Mouse (Mus musculus) mammary gland, adult 2 months (tissue): ENCODE measurements around the gene Hist1h4j. TPM values are rescaled to one million over a fixed set of nuclear protein-coding genes. Genes with fewer than 3 reads are reported as not detected.

ENCODE experiments used
- polyA plus RNA-seq: library from polyadenylated mRNA; depleted of rRNA; stranded (reverse); fragments of >200 nt; gene quantifications from 2 replicates; pipeline ENCODE4 v1.2.3, GENCODE M21; 2012; ENCODE audit warnings: low replicate concordance; rRNA removed

The Hist1h4j gene
- polyA plus RNA-seq = 1.0 and 2.4 TPM in 2 replicates

GRCm38 (mm10) chr13:21734906-21735767, at the start of gene Hist1h4j:
TSS of gene Hist1h4j (plus strand) at chr13:21735064.

GRCm38 (mm10) chr13:21697811-21698210, 37.1 kb upstream of the Hist1h4j start, which contains the start of gene Olfr1359:
TSS of gene Olfr1359 (plus strand) at chr13:21698111.

DNA sequence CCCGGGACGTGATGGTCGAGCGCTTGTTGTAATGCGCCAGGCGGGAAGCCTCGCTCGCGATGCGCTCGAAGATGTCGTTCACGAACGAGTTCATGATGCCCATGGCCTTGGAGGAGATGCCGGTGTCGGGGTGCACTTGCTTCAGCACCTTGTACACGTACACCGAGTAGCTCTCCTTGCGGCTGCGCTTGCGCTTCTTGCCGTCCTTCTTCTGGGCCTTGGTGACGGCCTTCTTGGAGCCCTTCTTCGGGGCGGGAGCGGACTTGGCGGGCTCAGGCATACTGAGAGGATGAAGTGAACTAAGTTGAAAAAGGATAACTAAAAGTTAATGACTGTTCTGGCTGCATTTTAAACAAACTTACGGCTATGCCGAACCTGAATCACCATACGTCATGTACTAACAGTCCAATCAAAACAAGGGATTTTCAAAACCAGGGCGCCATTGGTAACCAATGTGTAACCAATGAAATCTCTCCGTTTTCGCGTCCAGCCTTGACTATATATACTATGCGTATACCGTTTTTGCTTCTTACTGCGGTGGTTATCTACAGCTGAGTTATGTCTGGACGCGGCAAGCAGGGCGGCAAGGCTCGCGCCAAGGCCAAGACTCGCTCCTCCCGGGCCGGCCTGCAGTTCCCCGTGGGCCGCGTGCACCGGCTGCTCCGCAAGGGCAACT, 18.9 kb upstream of the Hist1h4j start, which contains the start of the genes Hist1h2bl and Hist1h2ai:
Gene Hist1h2bl, minus strand, starts transcription at position 280 of the 676 bp plus-strand sequence.
Gene Hist1h2ai, plus strand, starts transcription at position 559 of the 676 bp plus-strand sequence.

GRCm38 (mm10) chr13:21717397-21718357, 17.2 kb upstream of the Hist1h4j start, which contains the start of gene Hist1h3h:
TSS of gene Hist1h3h (plus strand) at chr13:21717659.

GRCm38 (mm10) chr13:21721757-21722372, 13.0 kb upstream of the Hist1h4j start, which contains the start of gene Hist1h2bm:
TSS of gene Hist1h2bm (plus strand) at chr13:21722044.

DNA sequence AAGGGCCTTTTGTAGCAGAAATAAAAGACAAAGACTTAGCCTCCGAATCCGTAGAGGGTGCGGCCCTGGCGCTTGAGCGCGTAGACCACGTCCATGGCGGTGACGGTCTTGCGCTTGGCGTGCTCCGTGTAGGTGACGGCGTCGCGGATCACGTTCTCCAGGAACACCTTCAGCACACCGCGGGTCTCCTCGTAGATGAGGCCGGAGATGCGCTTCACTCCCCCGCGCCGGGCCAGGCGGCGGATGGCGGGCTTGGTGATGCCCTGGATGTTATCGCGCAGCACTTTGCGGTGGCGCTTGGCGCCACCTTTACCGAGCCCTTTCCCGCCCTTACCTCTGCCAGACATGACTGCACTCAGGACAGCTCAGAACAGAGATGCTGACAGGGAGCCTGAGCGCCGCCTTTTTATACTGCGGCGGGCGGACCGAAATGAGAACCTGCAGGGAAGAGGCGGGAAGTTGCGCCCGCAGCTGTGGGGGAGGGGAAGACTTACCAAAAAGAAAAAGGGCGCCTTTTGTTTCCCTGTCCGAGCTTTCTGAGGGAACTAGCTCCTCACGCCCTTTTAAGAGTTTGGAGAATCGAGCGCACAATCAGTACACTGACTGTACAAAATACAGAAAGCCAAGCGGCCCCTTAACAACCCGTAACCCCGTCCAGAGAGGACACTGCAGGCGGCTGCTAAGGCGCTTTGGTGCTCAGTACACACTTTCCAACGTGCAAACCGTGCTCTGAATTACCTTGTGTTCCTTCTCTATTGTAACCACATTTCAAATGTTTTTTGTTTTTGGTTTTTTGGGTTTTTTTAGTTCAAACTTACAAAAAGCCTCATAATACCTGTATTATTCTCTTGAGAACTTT, 15.5 kb downstream of the Hist1h4j start, which contains the start of gene Hist1h4k:
Gene Hist1h4k, minus strand, starts transcription at position 347 of the 859 bp plus-strand sequence.

DNA sequence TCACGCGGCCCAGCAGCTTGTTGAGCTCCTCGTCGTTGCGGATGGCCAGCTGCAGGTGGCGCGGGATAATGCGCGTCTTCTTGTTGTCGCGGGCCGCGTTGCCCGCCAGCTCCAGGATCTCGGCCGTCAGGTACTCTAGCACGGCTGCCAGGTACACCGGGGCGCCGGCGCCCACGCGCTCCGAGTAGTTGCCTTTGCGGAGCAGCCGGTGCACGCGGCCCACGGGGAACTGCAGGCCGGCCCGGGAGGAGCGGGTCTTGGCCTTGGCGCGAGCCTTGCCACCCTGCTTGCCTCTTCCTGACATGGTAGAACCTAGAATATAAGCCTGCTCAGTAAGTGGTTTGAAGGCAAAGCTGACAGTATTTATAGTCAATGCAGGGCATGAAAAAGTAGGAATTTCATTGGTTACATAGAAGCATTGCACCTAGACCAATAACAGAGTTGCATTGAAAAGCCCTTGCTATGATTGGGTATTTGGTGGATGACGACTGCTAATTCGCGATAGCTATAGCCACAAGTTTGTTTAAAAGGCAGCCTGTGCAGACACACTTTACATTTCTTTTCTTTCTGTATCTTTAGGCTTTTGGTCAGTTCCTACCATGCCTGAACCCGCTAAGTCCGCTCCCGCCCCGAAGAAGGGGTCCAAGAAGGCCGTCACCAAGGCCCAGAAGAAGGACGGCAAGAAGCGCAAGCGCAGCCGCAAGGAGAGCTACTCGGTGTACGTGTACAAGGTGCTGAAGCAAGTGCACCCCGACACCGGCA, 18.8 kb downstream of the Hist1h4j start, which contains the start of the genes Hist1h2ak and Hist1h2bn:
Gene Hist1h2ak, minus strand, starts transcription at position 304 of the 762 bp plus-strand sequence.
Gene Hist1h2bn, plus strand, starts transcription at position 600 of the 762 bp plus-strand sequence.

GRCm38 (mm10) chr13:21779767-21780731, 45.2 kb downstream of the Hist1h4j start, which contains the start of gene Hist1h1b:
TSS of gene Hist1h1b (minus strand) at chr13:21780625.

DNA sequence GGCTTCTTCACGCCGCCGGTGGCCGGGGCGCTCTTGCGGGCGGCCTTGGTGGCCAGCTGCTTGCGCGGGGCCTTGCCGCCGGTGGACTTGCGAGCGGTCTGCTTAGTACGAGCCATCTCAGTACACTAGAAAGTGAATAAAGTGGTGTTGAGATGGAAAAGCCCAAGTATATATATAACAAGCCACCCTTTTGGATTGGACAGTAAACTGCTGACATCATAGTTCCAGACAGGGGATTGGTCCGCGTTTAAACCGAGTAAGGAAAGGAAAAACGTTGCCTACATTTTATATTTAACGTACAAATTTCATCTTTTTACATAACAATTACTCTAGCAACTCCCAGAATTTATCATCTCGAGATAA, 48.4 kb downstream of the Hist1h4j start, which contains the start of gene Hist1h3i:
Gene Hist1h3i, minus strand, starts transcription at position 116 of the 363 bp plus-strand sequence.

Other genes starting within 250 kb of the Hist1h4j start
- gene AK157302, start 239.8 kb upstream of the Hist1h4j start, polyA plus RNA-seq = 0.10 and 0.29 TPM in 2 replicates
- gene Gm11273, start 233.6 kb upstream of the Hist1h4j start, polyA plus RNA-seq = 7.7 and 27.9 TPM in 2 replicates
- gene Zkscan8, start 203.9 kb upstream of the Hist1h4j start, polyA plus RNA-seq = 2.2 and 7.0 TPM in 2 replicates
- not detected in 2 replicates for gene Olfr1366, start 192.3 kb upstream of the Hist1h4j start, polyA plus RNA-seq
- gene Olfr1535, start 175.2 kb upstream of the Hist1h4j start, polyA plus RNA-seq = not detected in 2 replicates
- not detected in 2 replicates for gene Olfr1364, start 153.3 kb upstream of the Hist1h4j start, polyA plus RNA-seq
- gene Olfr1362, start 121.0 kb upstream of the Hist1h4j start, polyA plus RNA-seq = 0.03 and 0.04 TPM in 2 replicates
- gene Olfr11, start 92.5 kb upstream of the Hist1h4j start, polyA plus RNA-seq = 0.03 TPM in 1 of 2 replicates, not detected in the other
- not detected in 2 replicates for gene Olfr1361, start 71.7 kb upstream of the Hist1h4j start, polyA plus RNA-seq
- not detected in 2 replicates for gene Olfr1360, start 57.7 kb upstream of the Hist1h4j start, polyA plus RNA-seq
- gene Olfr1359, start 37.0 kb upstream of the Hist1h4j start, polyA plus RNA-seq = not detected in 2 replicates
- 1.7 and 11.3 TPM in 2 replicates for gene Hist1h2bl, start 18.9 kb upstream of the Hist1h4j start, polyA plus RNA-seq
- 2.7 and 18.5 TPM in 2 replicates for gene Hist1h2ai, start 18.6 kb upstream of the Hist1h4j start, polyA plus RNA-seq
- 6.1 and 31.9 TPM in 2 replicates for gene Hist1h3h, start 17.4 kb upstream of the Hist1h4j start, polyA plus RNA-seq
- 1.3 and 2.3 TPM in 2 replicates for gene Hist1h2bm, start 13.0 kb upstream of the Hist1h4j start, polyA plus RNA-seq
- 2.8 and 15.5 TPM in 2 replicates for gene Hist1h4k, start 15.4 kb downstream of the Hist1h4j start, polyA plus RNA-seq
- 3.4 and 19.7 TPM in 2 replicates for gene Hist1h2ak, start 18.8 kb downstream of the Hist1h4j start, polyA plus RNA-seq
- gene Hist1h2bn, start 19.1 kb downstream of the Hist1h4j start, polyA plus RNA-seq = 2.6 and 14.3 TPM in 2 replicates
- gene Hist1h1b, start 45.6 kb downstream of the Hist1h4j start, polyA plus RNA-seq = 0.23 and 0.54 TPM in 2 replicates
- 9.6 and 20.0 TPM in 2 replicates for gene Hist1h3i, start 48.3 kb downstream of the Hist1h4j start, polyA plus RNA-seq
- gene Hist1h2an, start 52.2 kb downstream of the Hist1h4j start, polyA plus RNA-seq = 1.3 and 17.7 TPM in 2 replicates
- gene Hist1h2bp, start 52.4 kb downstream of the Hist1h4j start, polyA plus RNA-seq = 1.1 and 1.5 TPM in 2 replicates
- gene Hist1h2bq, start 75.1 kb downstream of the Hist1h4j start, polyA plus RNA-seq = 22.4 and 30.9 TPM in 2 replicates
- gene Hist1h2ao, start 75.4 kb downstream of the Hist1h4j start, polyA plus RNA-seq = not detected in 2 replicates
- not detected in 2 replicates for gene Hist1h4m, start 76.7 kb downstream of the Hist1h4j start, polyA plus RNA-seq
- gene Hist1h4n, start 97.1 kb downstream of the Hist1h4j start, polyA plus RNA-seq = 4.9 and 22.8 TPM in 2 replicates
- 38.2 and 359 TPM in 2 replicates for gene Hist1h2ap, start 98.4 kb downstream of the Hist1h4j start, polyA plus RNA-seq
- gene Hist1h2br, start 98.7 kb downstream of the Hist1h4j start, polyA plus RNA-seq = 19.9 and 27.5 TPM in 2 replicates
- 0.29 and 0.80 TPM in 2 replicates for gene Zfp184, start 210.0 kb downstream of the Hist1h4j start, polyA plus RNA-seq
- not detected in 2 replicates for gene Pom121l2, start 246.1 kb downstream of the Hist1h4j start, polyA plus RNA-seq